Mouse (Mus musculus) right cerebral cortex, postnatal 36 days (tissue): ENCODE measurements around the gene Mrpl52.

Experiments
- DNase-seq, 2 experiments: peaks; one replicate each; pipeline ENCODE4 v3.0.0; 2022; ENCODE audit warnings: low spot score in 2 of 2, mixed read lengths in 1 of 2

Gene Mrpl52

DNA sequence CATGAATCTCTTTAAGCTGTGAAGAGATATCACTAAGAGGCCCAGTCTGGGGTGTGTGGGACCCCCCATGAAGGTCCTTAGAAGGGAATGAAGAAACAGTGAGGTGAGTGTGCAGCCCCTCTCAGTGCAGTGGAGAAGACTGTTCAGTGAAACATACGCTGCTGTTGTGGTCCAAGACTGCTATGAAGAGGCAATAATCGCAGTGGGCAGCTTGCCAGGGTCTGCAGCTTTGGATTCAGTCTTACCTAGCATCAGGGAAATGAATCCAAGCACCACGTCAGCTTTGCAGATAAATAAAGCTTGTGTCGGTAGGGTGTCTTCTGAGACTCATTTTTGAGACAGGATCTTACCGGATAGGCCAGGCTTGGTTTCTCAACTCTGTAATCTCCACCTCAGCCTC lies 46.0 kb downstream of the Mrpl52 start:
- no peak for DNase-seq

DNA sequence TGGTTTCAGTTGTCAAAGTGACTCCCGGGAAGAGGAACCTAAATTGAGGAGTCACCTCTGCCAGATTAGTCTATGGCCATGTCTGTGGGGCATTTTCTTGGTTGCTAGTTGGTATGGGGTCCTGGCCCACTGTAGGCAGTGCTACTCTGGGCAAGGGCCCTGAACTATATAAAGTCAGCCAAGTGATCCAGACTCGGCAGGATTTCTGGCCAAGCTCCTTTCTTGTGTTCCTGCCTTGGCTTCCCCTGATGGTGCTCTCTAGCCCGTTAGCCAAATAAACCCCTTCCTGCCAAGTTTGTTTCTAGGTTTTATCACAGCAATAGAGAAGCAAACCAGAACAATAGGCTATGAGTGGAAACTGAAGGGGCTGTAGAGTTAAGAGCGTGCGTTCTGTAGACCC lies 48.0 kb downstream of the Mrpl52 start:
- DNase-seq = no peak

DNA sequence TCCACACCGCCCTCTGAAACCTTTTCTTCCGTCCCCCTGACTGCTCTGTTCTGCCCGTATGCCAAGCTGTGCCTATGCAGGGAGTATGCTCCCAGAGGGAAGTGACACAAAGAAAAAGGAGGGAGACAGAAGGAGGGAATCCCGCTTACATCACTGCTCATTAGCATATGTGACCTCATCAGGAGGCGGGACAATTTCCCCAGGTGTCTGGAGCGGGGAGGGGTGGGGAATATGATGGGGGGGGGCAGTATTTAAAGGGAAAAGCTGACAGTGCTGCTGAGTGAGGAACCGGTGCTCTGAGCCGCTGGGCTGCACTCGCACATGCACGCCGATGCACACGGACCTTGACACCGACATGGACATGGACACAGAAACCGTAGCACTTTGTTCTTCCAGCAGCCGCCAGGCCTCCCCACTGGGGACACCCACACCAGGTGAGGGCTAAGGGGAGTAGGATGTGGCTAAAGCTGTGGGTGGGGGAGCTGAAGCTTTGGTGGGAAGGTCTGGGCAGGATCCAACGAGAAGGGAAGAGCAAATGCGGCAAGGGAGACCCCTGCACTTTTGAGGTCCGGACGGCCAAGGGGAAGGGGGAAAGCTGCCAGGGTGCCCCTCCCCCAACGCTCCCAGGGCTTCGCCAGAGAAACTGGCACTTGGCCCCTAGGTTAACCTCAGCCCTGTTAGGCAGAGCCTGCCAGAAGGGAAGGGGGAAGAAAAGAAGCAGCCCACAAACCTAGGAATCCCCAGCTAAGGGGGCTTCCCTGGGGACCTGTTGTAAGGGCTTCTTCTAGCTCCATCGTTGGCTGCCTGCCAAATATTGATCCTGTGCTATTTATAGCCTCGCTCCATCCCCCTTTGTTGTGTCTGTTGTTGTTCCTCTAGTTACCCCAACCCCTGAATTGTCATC lies 49.5 kb downstream of the Mrpl52 start, which contains the start of gene Rem2:
Gene Rem2, plus strand, starts transcription at position 160 of the 904 bp plus-strand sequence.
- DNase-seq = peak in 1 of 2 experiments; percentile 69

DNA sequence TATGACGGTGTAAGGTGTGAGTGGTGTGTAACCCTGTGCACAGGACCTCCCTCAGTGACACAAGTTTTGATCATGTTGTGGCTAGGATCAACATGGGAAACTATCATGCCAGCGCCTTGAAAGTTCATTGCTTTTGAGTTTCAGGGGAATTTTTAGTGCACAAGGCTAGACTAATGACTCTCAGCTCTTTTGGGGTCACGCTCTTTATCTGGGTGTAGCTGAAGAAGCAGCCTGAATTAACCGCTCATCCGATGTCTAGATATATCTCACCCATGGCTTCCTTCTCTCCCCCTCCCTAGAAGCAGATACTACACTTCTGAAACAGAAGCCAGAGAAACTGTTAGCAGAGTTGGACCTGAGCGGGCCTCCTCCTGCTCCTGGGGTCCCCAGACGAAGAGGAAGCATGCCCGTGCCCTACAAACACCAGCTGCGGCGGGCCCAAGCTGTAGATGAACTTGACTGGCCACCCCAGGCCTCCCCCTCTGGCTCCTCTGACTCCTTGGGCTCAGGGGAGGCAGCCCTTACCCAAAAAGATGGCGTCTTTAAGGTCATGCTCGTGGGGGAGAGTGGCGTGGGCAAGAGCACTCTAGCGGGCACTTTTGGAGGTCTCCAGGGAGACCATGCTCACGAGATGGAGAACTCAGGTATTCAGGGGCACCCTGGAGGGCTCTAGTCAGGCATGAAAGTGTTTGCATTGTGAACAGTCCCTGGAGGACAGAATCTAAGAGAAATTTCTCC lies 50.6 kb downstream of the Mrpl52 start:
- DNase-seq = no peak
